Mouse (Mus musculus) bone marrow macrophage, adult 2 months (primary cell): ENCODE data around the gene Glb1.

Source experiments
- CTCF ChIP-seq: IDR thresholded peaks from 2 replicates; pipeline ENCODE4 v1.5.1; 2012; ENCODE audit warnings: low read depth, mild to moderate bottlenecking, low read length, moderate library complexity
- POLR2A ChIP-seq: IDR thresholded peaks from 2 replicates; pipeline ENCODE4 v1.6.1; 2012; ENCODE audit warnings: mild to moderate bottlenecking, low read depth, low read length, borderline replicate concordance

GRCm38 (mm10) chr9:114448700-114449099 lies 47.8 kb downstream of the Glb1 start:
- TF ChIP-seq CTCF (no peak), POLR2A (no peak)
